Mouse (Mus musculus): Measurements from ENCODE around the gene Mxra7.
"Not testable (repeated sequence)": the region's sequence is repeated elsewhere in the genome, so short reads cannot be mapped to it uniquely, and the experiment has no call there.

The Mxra7 gene

GRCm38 (mm10) chr11:116827534-116828165 lies at the start of gene Mxra7:
Gene Mxra7 (minus strand): TSS chr11:116828046.
- DNase-seq: peak; percentile 51 to 63

- DNase-seq: no peak
These were observed 46.1 kb upstream of the Mxra7 start for GRCm38 (mm10) chr11:116873987-116874386.

DNA sequence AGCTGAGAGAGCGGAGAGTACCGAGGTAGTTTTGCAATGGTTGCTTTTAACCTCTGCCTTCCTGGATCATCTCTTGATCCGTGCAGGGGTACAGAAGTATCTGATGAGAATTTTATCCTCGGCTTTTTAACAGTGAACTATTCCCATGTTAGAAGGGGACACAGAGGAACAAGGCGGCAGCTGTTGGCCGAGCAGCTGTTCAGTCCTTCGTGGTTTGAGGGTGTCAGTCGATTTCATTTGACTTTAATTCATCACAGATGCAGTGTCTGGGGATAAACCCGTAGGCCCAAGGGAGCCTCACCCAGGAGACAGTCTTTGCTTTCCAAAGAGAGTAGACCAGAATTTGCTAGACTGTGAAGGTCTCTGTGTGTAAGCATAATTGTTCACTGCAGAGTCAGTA lies 43.7 kb upstream of the Mxra7 start:
- DNase-seq: no peak

- DNase-seq: no peak
These were observed 41.8 kb upstream of the Mxra7 start for GRCm38 (mm10) chr11:116869641-116870040.

DNA sequence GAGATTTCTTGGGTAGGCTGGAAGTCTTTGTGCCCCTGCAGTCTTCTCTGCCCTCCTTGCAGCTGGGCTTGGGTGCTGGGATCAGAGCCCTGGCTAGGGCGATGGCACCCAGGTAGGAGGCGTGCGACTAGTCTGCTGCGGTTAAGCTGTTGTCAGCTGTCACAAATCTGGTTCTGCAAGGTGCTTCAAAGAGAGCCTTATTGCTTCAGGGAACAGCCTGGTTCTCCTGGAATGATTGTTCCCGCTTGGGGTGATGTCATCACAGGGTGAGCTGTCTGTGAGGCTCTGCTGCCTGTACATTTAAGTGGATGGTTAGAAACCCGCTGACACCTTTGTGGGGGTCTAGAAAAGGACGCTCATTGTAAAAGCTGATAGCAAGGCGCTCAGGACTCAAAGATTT lies 41.4 kb upstream of the Mxra7 start:
- DNase-seq: no peak

GRCm38 (mm10) chr11:116868129-116868528 lies 40.3 kb upstream of the Mxra7 start:
- DNase-seq: no peak

GRCm38 (mm10) chr11:116865945-116866585 lies 38.2 kb upstream of the Mxra7 start:
- no peak for DNase-seq

GRCm38 (mm10) chr11:116864444-116864843 lies 36.6 kb upstream of the Mxra7 start:
- no peak for DNase-seq

DNA sequence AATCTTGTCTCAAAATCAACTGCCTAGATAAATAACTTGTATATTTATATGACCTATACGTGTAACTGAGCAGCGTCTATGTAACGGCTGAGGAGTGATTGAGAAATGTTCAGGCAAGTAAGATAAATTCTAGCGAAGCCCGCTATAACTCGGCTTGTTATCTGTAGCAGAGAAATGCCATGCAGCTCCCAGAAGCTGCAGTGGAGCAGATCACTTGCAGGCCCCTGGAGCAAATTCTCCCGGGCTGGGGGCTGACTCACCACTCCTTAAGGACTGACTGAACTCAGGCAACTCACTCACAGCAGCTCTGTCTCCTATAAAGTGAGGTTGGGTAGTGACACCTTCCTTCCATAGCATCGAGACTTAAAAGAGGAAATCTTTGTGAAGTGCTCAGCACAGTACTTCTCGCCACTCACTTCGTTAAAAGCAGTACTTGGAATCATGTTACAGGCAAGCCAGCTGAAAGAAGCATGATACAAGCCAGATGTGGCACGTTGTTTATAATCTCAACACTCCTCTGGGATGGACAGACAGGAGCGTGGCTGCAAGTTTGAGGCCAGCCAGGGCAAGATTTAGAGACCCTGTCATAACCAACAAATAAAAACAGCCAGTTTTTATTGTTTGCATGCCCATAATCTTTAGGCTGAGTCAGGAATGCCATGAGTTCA lies 29.5 kb upstream of the Mxra7 start:
- no peak for DNase-seq

GRCm38 (mm10) chr11:116854279-116854678 lies 26.4 kb upstream of the Mxra7 start:
- DNase-seq: no peak

GRCm38 (mm10) chr11:116853512-116853928 lies 25.7 kb upstream of the Mxra7 start:
- peak; percentile 94 to 98 for DNase-seq

DNA sequence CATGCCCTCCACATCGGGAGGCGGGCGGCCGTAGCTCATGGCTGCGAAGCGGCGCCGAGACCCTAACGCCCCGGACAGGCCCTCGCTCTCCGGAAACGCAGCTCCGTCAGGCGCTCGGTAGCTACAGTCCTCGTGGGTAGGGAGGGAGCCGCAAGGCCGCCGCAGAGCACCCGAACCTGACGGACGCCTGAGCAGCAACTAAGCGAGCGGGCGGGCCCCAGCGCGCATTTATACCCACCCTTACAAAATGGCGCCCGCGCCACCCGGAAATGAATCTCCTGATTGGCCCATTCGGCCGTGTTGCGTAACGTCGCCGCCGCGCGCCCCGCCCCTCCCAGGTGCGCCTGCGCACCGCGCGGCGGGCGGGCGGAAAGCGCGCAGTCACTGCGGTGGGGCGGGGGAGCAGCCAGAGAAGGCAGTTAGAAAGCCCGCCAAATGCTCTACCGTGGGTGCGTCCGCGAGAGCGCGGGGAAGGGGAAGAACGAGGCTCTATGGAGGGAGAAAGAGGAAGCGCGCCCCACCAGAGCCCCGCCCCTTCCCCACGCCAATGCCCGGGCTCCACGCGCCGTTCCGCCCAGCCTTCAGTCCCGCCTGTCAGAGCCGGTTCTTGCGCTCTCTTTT lies 25.2 kb upstream of the Mxra7 start, which contains the start of gene Srsf2:
Srsf2 (minus strand) TSS at position 204 of the 621 bp plus-strand sequence.
- DNase-seq: peak; percentile 93 to 94

- peak; percentile 76 to 79 for DNase-seq
These were observed 24.5 kb upstream of the Mxra7 start, which contains the start of gene Mfsd11 for GRCm38 (mm10) chr11:116852291-116852890. Gene Mfsd11 (plus strand): TSS chr11:116852440.

DNA sequence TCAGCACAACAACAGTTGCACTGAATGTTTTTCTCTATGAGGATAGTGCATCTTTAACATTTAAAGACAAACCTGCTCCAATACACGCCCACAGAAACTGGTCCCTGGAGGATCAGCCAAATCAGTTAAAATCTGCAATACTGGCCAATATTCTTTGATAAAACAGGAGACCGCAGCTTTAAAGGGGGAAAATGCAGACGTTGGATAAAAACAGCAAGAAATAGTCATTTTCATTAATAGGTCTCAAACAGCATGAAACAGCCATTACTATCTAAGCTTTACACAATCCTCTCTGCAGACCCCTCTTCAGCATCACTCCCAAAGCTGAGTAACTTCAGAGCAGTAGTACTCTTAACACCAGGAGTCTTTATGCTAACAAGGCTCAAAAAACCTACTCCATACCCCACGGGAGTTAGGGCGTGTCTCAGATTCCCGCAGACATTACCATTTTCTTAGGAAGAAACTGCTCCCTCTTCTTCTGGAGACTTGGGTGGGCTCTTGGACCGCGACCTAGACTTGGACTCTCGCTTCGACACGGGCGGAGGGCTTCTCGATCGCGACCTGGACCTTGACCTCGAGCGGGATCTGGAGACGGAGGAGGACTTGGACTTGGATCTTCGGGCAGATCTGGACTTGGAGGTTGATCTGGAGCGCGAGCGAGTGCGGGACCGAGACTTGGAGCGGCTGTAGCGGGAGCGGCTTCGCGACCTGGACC lies 23.9 kb upstream of the Mxra7 start:
- no peak for DNase-seq

DNA sequence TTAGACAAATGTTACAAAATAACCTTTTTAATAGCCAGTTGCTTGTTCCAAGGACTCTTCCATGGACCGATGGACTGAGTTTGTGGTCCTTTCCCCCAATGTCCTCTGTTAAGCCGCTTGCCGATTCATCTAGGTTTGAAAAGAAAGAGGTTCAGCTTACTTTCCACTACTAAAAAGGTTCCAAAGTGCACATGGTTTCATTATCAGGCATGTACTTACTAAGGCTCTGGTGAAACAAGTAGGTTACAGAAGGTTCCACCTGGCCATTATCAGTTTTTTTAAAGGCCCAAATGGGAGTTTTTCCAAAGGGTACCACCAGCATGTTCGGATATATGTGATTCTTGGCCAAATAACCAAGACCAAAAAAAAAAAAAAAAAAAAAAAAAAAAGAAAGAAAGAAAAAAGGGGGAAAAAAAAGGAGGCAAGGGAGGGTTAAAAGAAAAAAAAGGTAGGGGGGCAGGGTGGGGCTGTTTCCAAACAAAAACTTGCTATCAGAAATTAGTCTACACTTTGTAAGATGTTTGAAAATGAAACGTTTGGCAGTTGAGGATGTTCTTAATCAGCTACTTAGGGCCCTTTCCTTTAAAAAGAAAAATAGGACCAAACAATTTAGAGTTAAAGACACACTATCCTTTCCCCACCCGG lies 23.1 kb upstream of the Mxra7 start:
- no peak for DNase-seq

- DNase-seq: no peak
These were observed 22.2 kb upstream of the Mxra7 start for GRCm38 (mm10) chr11:116850085-116850484.

DNA sequence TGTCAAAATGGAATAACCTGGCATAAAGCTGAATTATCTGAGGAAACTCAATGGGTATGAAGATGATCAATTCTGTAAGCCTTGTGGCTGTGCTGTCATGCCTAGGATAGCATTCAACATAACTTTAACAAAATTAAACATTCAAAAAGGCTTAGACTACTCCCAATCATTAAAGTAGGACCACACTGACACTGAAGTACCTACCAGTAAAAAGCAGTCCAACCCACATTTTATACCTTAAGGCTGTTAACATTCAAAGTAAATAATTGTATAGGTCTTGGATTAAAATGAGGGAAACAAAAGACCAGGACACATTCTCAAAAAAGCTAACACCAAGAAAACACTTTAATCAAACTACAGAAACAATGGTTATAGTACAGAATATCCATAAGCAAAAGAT lies 21.7 kb upstream of the Mxra7 start:
- no peak for DNase-seq

- DNase-seq: not testable (repeated sequence)
These were observed 21.0 kb upstream of the Mxra7 start for GRCm38 (mm10) chr11:116848877-116849178.

- no peak for DNase-seq
These were observed 20.4 kb upstream of the Mxra7 start for GRCm38 (mm10) chr11:116848086-116848876.

GRCm38 (mm10) chr11:116847187-116848085 lies 19.6 kb upstream of the Mxra7 start:
- DNase-seq: no peak

Measured in spleen, adult 18-20 months (tissue).